Mouse (Mus musculus) liver, adult 2 months (tissue): Measurements from ENCODE around the gene Gm20388. TPM values are rescaled to one million over a fixed set of nuclear protein-coding genes. Genes with fewer than 3 reads are reported as not detected.

ENCODE experiments used
- DNase-seq: peaks from one replicate; pipeline ENCODE4 v3.0.0-alpha.2; 2011; ENCODE audit warnings: low read depth, low spot score; ENCODE audit errors: extremely low read depth
- H3K27ac ChIP-seq: fragments of 200-500 bp; replicated peaks from 2 replicates; pipeline ENCODE4 v1.5.1; 2012; ENCODE audit warnings: low read depth, mild to moderate bottlenecking, control low read depth, inconsistent platforms, low read length; ENCODE audit not compliant: insufficient read depth
- H3K27me3 ChIP-seq: fragments of 200-500 bp; 2 replicates; pipeline ENCODE4 v1.6.1; 2012; ENCODE audit warnings: mild to moderate bottlenecking, moderate library complexity, low read length, inconsistent platforms; ENCODE audit not compliant: control insufficient read depth, insufficient read depth
- H3K36me3 ChIP-seq: fragments of 200-500 bp; 2 replicates; pipeline ENCODE4 v1.6.1; 2012; ENCODE audit warnings: low read length, inconsistent platforms; ENCODE audit not compliant: control insufficient read depth, insufficient read depth
- H3K4me1 ChIP-seq: fragments of 200-500 bp; 2 replicates; pipeline ENCODE4 v1.6.1; 2011; ENCODE audit warnings: low read length; ENCODE audit not compliant: control insufficient read depth, insufficient read depth
- H3K4me3 ChIP-seq: fragments of 200-500 bp; 2 replicates; pipeline ENCODE4 v1.5.1; 2011; ENCODE audit warnings: low read depth, mild to moderate bottlenecking, control low read depth, low read length, moderate library complexity; ENCODE audit not compliant: insufficient read depth
- H3K79me2 ChIP-seq: fragments of 200-500 bp; 2 replicates; pipeline ENCODE4 v1.6.1; 2012; ENCODE audit warnings: inconsistent platforms, mild to moderate bottlenecking, low read length, moderate library complexity; ENCODE audit not compliant: control insufficient read depth, insufficient read depth
- H3K9ac ChIP-seq: fragments of 200-500 bp; 2 replicates; pipeline ENCODE4 v1.6.1; 2012; ENCODE audit warnings: low read depth, mild to moderate bottlenecking, control low read depth, inconsistent platforms, low read length
- CTCF ChIP-seq: fragments of 200-500 bp; IDR thresholded peaks from 2 replicates; pipeline ENCODE4 v1.5.1; 2011; ENCODE audit warnings: low read depth, low read length, control low read depth
- POLR2A ChIP-seq: fragments of 200-500 bp; IDR thresholded peaks from 2 replicates; pipeline ENCODE4 v1.6.1; 2011; ENCODE audit warnings: low read length, control low read depth; ENCODE audit not compliant: insufficient read depth; ENCODE audit errors: extremely low read depth
- WGBS: fragments of 180-500 bp; shearing (Covaris S2); methylation state at CpG from one replicate; pipeline ENCODE4 v1.1.7; 2018; 5-methylcytosine and 5-hydroxymethylcytosine counted together
- polyA plus RNA-seq: library from polyadenylated mRNA; depleted of rRNA; stranded (reverse); fragments of >200 nt; gene quantifications from 2 replicates; pipeline ENCODE4 v1.2.3, GENCODE M21; 2012
- total RNA-seq: library from RNA; depleted of rRNA; stranded (reverse); fragments of >200 nt; gene quantifications from 2 replicates; pipeline ENCODE4 v1.2.3, GENCODE M21; 2014

Gene Gm20388
- total and polyA plus RNA-seq, 2 experiments, result 6.4 to 19.9 TPM

DNA sequence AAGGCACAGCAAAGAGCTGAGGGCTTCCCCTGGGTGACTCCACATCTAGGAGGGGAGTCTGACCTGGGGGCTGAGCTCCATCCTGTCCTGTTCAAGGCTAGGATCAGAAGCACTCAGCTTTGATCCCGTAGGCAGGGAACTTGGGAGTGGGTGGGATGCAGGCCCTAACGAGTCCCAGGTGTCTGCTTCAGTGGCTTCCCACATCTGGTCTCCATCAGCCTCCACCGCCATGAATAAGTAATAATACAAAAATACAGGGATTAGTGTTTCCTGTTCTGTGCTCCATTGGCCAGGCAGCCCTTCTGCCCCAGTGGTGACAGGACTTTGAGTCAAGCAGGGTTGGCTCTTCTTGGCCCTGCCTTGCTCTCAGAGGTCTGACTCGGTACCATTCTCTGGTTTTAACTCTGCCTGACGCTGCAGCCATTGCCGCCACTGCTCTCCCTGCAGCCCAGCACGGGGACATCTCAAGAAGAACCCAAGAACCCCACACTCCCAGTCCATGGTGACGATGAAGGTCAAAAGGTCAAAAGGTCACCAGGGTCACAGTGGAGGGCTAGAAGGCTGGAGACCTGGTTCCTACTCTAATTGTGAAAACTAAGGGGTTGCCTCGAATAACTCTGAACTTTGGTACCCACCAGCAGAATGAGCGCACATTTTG lies 2747.6 kb downstream of the Gm20388 start:
- H3K27ac ChIP-seq, result no peak overlapping the region
- H3K4me1 ChIP-seq, result 0 out of 2 replicates have a peak, but pooled peaks cover 2% of the 10 kb centered on the region
- no peaks in the 10 kb centered on the region for H3K27me3 ChIP-seq
- no peaks in the 10 kb centered on the region for H3K36me3 ChIP-seq
- 85% methylated on average over 10 of the region's 10 CpGs for WGBS
- no peaks in the 10 kb centered on the region for H3K79me2 ChIP-seq
- TF ChIP-seq CTCF (no peak), POLR2A (no peak)
- DNase-seq, result no peak
- no peak overlapping the region for H3K4me3 ChIP-seq
- H3K9ac ChIP-seq, result no peak overlapping the region

- Histone ChIP-seq H3K4me1 (0 out of 2 replicates have a peak, but pooled peaks cover 2% of the 10 kb centered on the region), H3K9ac (no peak overlapping the region), H3K4me3 (no peak overlapping the region), H3K36me3 (no peaks in the 10 kb centered on the region), H3K27me3 (no peaks in the 10 kb centered on the region), H3K79me2 (no peaks in the 10 kb centered on the region), H3K27ac (no peak overlapping the region)
- DNase-seq, result no peak
- TF ChIP-seq POLR2A (no peak), CTCF (no peak)
- WGBS, result 88% methylated on average over 9 of the region's 9 CpGs
Measured at GRCm38 (mm10) chr8:122658807-122659160, 2748.1 kb downstream of the Gm20388 start.

DNA sequence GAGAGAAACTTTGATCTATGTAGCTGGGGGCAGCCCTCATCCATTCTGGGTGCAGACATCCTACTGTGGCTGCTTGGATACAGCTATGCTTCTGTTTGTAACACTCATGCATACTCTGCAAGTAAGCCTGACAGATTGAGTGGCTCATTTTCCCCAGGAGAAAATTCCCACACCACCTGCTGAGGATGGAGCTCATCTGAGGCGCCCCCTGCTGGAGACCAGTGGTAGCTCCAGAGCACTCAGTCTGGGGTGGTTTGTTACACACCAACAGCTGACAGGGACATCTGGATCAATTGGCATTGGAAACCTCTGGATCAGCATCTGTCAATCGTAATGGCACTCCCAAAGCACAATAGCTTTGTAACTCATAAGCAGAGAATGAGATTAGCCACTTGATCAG lies 2749.4 kb downstream of the Gm20388 start:
- Histone ChIP-seq H3K27ac (no peak overlapping the region), H3K9ac (no peak overlapping the region), H3K27me3 (no peaks in the 10 kb centered on the region), H3K4me3 (no peak overlapping the region), H3K4me1 (0 out of 2 replicates have a peak, but pooled peaks cover 2% of the 10 kb centered on the region), H3K36me3 (no peaks in the 10 kb centered on the region), H3K79me2 (no peaks in the 10 kb centered on the region)
- TF ChIP-seq CTCF, result peak; percentile 82
- no peak for TF ChIP-seq POLR2A
- 65% methylated on average over 2 of the region's 2 CpGs for WGBS
- no peak for DNase-seq

DNA sequence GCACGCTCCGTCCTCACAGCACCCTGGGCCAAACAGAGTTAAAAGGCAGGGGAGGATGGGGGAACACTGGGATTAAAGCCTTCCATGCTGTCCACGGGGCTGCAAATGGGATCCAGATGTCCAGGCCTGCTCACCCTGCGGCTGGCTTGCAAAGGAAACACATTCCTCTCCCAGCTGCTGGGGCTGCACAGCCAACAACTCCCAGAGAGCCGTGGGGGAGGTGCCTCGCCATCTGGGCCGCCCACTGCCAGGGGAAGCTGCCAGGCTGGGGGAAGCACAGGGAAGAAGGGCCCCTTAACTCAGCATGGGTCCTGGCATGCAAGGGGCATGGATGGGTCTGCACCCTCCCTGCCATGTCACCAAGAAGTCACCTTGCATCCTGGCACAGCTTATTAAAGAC lies 2750.5 kb downstream of the Gm20388 start:
- H3K27me3 ChIP-seq, result no peaks in the 10 kb centered on the region
- WGBS, result 69% methylated on average over 7 of the region's 7 CpGs

DNA sequence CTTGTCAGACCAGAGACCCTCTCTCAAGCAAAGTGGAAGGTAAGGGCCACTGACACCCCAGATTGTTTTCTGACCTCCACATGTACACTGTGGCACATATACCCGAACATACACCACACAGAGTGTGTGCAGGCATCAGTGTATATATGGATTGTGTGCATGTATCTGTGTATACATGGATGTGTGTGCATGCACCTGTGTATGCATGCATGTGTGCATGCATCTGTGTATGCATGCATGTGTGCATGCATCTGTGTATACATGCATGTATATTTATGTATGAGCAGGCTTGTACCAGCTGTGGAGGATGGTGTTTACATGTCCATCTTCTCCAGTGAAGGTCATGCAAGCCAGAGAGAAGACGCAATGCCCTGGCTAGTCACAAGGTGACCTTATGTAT lies 2751.3 kb downstream of the Gm20388 start:
- 75% methylated on average over 2 of the region's 2 CpGs for WGBS
- Histone ChIP-seq H3K27me3 (no peaks in the 10 kb centered on the region), H3K4me1 (no peaks in the 10 kb centered on the region), H3K27ac (no peak overlapping the region), H3K36me3 (no peaks in the 10 kb centered on the region), H3K4me3 (no peak overlapping the region), H3K79me2 (no peaks in the 10 kb centered on the region), H3K9ac (no peak overlapping the region)
- no peak for DNase-seq
- TF ChIP-seq CTCF (no peak), POLR2A (no peak)

More for the DNA sequence above, 2750.5 kb downstream of the Gm20388 start:
- DNase-seq, result no peak
- H3K4me1 ChIP-seq, result 0 out of 2 replicates have a peak, but pooled peaks cover 2% of the 10 kb centered on the region
- no peak overlapping the region for H3K27ac ChIP-seq
- H3K36me3 ChIP-seq, result no peaks in the 10 kb centered on the region
- TF ChIP-seq CTCF, result no peak
- no peak for TF ChIP-seq POLR2A
- no peaks in the 10 kb centered on the region for H3K79me2 ChIP-seq
- H3K4me3 ChIP-seq, result no peak overlapping the region
- no peak overlapping the region for H3K9ac ChIP-seq

DNA sequence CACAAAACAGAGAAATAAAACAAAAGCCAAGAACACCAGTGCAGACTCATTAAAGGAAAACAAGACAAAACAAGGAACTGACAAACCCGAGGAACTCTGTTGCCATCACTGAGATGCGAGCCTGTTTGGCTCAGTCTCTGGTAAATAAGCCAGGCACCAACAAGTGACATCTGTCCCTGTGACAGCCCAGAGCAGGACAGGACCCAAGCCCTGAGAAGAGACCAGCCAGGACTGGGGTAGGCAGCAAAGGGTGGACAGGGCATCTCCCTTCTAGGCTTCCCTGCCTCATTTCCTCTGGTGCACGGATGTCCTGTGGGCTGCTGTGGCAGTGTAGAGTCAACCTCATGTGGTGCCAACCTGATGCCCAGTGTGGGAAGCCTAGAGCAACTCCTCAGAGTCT lies 2752.5 kb downstream of the Gm20388 start:
- Histone ChIP-seq H3K36me3 (no peaks in the 10 kb centered on the region), H3K79me2 (no peaks in the 10 kb centered on the region), H3K4me1 (no peaks in the 10 kb centered on the region), H3K27me3 (no peaks in the 10 kb centered on the region), H3K9ac (no peak overlapping the region), H3K27ac (no peak overlapping the region), H3K4me3 (no peak overlapping the region)
- no peak for DNase-seq
- 69% methylated on average over 3 of the region's 3 CpGs for WGBS
- TF ChIP-seq CTCF, result no peak
